Mouse (Mus musculus) large intestine, adult 2 months (tissue): ENCODE results near the gene Rbm10. TPM values are rescaled to one million over a fixed set of nuclear protein-coding genes. Genes with fewer than 3 reads are reported as not detected.

Experiments
- DNase-seq: peaks from one replicate; pipeline ENCODE4 v3.0.0-alpha.2; 2012; ENCODE audit warnings: low read depth, low spot score
- WGBS: fragments of 180-500 bp; shearing (Covaris S2); methylation state at CpG from one replicate; pipeline ENCODE4 v1.1.7; 2018; 5-methylcytosine and 5-hydroxymethylcytosine counted together
- polyA plus RNA-seq: library from polyadenylated mRNA; depleted of rRNA; stranded (reverse); fragments of >200 nt; gene quantifications from 2 replicates; pipeline ENCODE4 v1.2.3, GENCODE M21; 2012; rRNA removed

The Rbm10 gene
- polyA plus RNA-seq: 35.3 and 49.5 TPM in 2 replicates

GRCm38 (mm10) chrX:20617176-20617902, at the start of gene Rbm10, which contains the start of gene Ndufb11:
Gene Rbm10 (plus strand): TSS chrX:20617503.
Gene Ndufb11 (minus strand): TSS chrX:20617619.
- DNase-seq: peak; percentile 37
- WGBS: 21% methylated on average over 49 of the region's 49 CpGs

GRCm38 (mm10) chrX:20571024-20571423, 46.3 kb upstream of the Rbm10 start:
- 35% methylated on average over 2 of the region's 2 CpGs for WGBS
- DNase-seq: no peak

- no peak for DNase-seq
- WGBS: 77% methylated on average over 9 of the region's 9 CpGs
Measured at GRCm38 (mm10) chrX:20572683-20573082, 44.6 kb upstream of the Rbm10 start.

GRCm38 (mm10) chrX:20573927-20574326, 43.4 kb upstream of the Rbm10 start:
- 79% methylated on average over 4 of the region's 4 CpGs for WGBS
- no peak for DNase-seq

- no peak for DNase-seq
- 12% methylated on average over 4 of the region's 4 CpGs for WGBS
Measured at GRCm38 (mm10) chrX:20587968-20588367, 29.3 kb upstream of the Rbm10 start.

GRCm38 (mm10) chrX:20608500-20608899, 8.8 kb upstream of the Rbm10 start:
- no peak for DNase-seq
- 80% methylated on average over 4 of the region's 4 CpGs for WGBS

- WGBS: 22% methylated on average over 17 of the region's 17 CpGs
- DNase-seq: no peak
Measured at GRCm38 (mm10) chrX:20616861-20617175, 485 bp upstream of the Rbm10 start.

GRCm38 (mm10) chrX:20617903-20618399, 648 bp downstream of the Rbm10 start:
- 17% methylated on average over 31 of the region's 31 CpGs for WGBS
- DNase-seq: no peak

GRCm38 (mm10) chrX:20638141-20638540, 20.8 kb downstream of the Rbm10 start:
- no peak for DNase-seq
- WGBS: 61% methylated on average over 2 of the region's 2 CpGs

- 76% methylated on average over 5 of the region's 5 CpGs for WGBS
- DNase-seq: no peak
Measured at GRCm38 (mm10) chrX:20644780-20645179, 27.5 kb downstream of the Rbm10 start.

GRCm38 (mm10) chrX:20657593-20657992, 40.3 kb downstream of the Rbm10 start:
- 28% methylated on average over 5 of the region's 5 CpGs for WGBS
- DNase-seq: no peak

- no peak for DNase-seq
- WGBS: 12% methylated on average over 27 of the region's 27 CpGs
Measured at GRCm38 (mm10) chrX:20658026-20658652, 40.8 kb downstream of the Rbm10 start, which contains the start of gene Uba1. Gene Uba1 (plus strand): TSS chrX:20658326.

GRCm38 (mm10) chrX:20658891-20659406, 41.6 kb downstream of the Rbm10 start:
- 20% methylated on average over 24 of the region's 24 CpGs for WGBS
- no peak for DNase-seq

- no peak for DNase-seq
- 30% methylated on average over 5 of the region's 5 CpGs for WGBS
Measured at GRCm38 (mm10) chrX:20662317-20662715, 45.0 kb downstream of the Rbm10 start.

GRCm38 (mm10) chrX:20662716-20663443, 45.6 kb downstream of the Rbm10 start:
- peak; percentile 69 for DNase-seq
- 14% methylated on average over 23 of the region's 28 CpGs for WGBS

GRCm38 (mm10) chrX:20663444-20663790, 46.1 kb downstream of the Rbm10 start:
- DNase-seq: no peak

GRCm38 (mm10) chrX:20687519-20688067, 70.3 kb downstream of the Rbm10 start, which contains the start of gene Cdk16:
Gene Cdk16 (plus strand): TSS chrX:20687954.
- 15% methylated on average over 16 of the region's 16 CpGs for WGBS
- DNase-seq: peak; percentile 72

More at GRCm38 (mm10) chrX:20663444-20663790, 46.1 kb downstream of the Rbm10 start:
- 17% methylated on average over 9 of the region's 9 CpGs for WGBS

- DNase-seq: peak; percentile 39
- WGBS: 16% methylated on average over 28 of the region's 33 CpGs
Measured at GRCm38 (mm10) chrX:20688068-20688547, 70.8 kb downstream of the Rbm10 start.

GRCm38 (mm10) chrX:20688615-20689014, 71.3 kb downstream of the Rbm10 start:
- 24% methylated on average over 34 of the region's 35 CpGs for WGBS

GRCm38 (mm10) chrX:20691566-20691965, 74.3 kb downstream of the Rbm10 start:
- no peak for DNase-seq
- WGBS: 43% methylated on average over 3 of the region's 3 CpGs

More at GRCm38 (mm10) chrX:20688615-20689014, 71.3 kb downstream of the Rbm10 start:
- DNase-seq: no peak
